Mouse (Mus musculus): ENCODE data around the gene Zfp456.
"Not testable (repeated sequence)": the region's sequence is repeated elsewhere in the genome, so short reads cannot be mapped to it uniquely, and the experiment has no call there.

Gene Zfp456

GRCm38 (mm10) chr13:67375050-67375911, at the start of gene Zfp456, which contains the start of gene Gm28041:
Gene Zfp456 (minus strand): TSS chr13:67375810.
Gene Gm28041 (minus strand): TSS chr13:67375733.
- DNase-seq (ENCODE audit: low spot score in 2 of 2), result peak; percentile 24 to 26

DNA sequence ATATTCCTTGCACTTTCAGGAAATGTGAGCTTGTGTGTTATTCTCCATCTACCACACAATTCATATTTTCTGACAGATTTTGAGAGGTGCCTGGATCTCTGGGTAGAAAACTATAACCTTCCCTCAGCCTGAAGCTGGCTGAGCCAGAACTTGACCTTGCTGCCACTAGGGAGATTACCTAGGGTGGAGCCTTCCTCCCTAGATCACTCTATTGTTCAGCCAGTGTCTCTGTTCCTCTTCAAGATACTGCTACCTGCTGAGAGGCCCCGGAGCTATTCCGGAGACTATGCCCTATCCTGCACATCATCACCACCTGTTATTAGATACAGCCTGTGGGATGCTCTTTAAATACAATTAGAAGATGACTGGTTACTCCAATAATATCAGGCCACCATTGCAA, 46.9 kb upstream of the Zfp456 start:
- DNase-seq (ENCODE audit: low spot score in 2 of 2), result not testable (repeated sequence)

DNA sequence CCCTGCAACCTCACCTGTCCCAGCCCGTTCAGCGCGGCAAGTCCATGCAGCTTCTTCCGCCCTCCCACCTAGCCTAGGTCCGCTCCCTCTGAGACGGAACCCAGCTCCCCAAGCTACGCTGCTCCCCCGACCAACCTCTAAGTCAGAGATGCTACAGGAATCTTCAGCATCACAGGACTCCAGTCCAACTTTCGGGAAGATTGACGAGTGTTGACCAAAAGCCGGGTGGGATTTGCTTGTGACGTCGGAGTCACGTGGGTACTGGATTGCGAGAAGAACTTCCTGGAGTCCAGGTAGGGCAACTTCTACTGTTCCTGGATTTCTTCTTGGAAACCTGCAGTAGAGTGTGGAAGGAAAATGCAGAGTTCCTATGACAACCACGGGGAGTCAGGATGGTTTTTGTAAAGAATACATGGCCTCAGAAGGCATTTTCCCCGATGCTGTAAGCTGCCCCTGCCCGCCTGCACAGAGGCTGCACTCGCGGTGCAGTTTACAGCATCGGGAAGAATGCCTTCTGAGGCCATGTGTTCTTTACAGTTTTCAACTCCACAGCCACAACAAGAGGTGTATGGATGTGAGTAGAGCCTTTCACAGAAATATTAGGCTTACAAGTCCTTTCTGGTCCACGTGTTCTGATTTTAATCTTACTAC, 45.7 kb upstream of the Zfp456 start, which contains the start of gene Zfp459:
Gene Zfp459, minus strand, starts transcription at position 212 of the 651 bp plus-strand sequence.
- DNase-seq (ENCODE audit: low spot score in 2 of 2), result peak; percentile 5 to 28

GRCm38 (mm10) chr13:67420558-67421206, 45.1 kb upstream of the Zfp456 start:
- no peak for DNase-seq (ENCODE audit: low spot score in 2 of 2)

DNA sequence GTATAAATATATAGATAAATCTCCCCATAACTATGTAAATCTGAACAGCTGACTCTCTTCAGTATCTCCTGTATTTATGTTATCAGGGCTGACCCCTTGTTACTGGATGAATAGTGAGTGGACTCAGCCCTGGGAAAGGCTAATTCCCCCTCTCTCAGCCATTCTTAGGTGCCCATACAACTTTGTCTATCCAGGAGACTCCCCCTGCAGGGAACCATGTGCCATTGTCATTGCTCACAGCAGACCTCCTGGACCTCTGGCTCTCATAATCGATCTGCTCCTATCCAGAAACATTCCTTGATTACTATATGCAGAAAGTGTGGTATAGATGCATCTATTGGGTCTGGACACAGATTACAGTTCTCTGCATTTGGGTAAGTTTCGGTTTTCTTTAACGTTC, 41.2 kb upstream of the Zfp456 start:
- no peak for DNase-seq (ENCODE audit: low spot score in 2 of 2)

GRCm38 (mm10) chr13:67415759-67416158, 40.1 kb upstream of the Zfp456 start:
- DNase-seq (ENCODE audit: low spot score in 2 of 2), result no peak

DNA sequence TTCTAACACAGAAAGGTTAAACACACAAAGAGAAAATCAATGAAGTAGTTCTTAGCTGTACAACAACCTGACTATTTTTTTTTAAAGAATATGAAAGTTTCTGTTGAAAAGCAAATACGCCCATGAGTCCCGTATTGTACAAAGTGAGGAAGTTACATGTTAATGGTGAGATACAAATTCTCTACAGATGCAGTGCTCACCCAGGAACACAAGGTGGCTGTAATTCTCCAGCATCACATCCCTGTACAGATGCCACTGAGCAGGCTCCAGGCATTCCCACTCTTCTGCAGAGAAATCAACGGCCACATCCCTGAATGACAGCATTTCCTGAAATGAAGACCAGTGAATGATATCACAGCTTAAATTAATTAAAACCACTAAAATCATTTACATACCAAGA, 38.0 kb upstream of the Zfp456 start:
- not testable (repeated sequence) for DNase-seq (ENCODE audit: low spot score in 2 of 2)

- peak; percentile 34 to 59 for DNase-seq (ENCODE audit: low spot score in 2 of 2)
Observed at GRCm38 (mm10) chr13:67399183-67399903, 23.7 kb upstream of the Zfp456 start, which contains the start of gene Zfp429. Gene Zfp429 (minus strand): TSS chr13:67399819.

- DNase-seq (ENCODE audit: low spot score in 2 of 2), result not testable (repeated sequence)
Observed at GRCm38 (mm10) chr13:67376255-67376654, 645 bp upstream of the Zfp456 start.

DNA sequence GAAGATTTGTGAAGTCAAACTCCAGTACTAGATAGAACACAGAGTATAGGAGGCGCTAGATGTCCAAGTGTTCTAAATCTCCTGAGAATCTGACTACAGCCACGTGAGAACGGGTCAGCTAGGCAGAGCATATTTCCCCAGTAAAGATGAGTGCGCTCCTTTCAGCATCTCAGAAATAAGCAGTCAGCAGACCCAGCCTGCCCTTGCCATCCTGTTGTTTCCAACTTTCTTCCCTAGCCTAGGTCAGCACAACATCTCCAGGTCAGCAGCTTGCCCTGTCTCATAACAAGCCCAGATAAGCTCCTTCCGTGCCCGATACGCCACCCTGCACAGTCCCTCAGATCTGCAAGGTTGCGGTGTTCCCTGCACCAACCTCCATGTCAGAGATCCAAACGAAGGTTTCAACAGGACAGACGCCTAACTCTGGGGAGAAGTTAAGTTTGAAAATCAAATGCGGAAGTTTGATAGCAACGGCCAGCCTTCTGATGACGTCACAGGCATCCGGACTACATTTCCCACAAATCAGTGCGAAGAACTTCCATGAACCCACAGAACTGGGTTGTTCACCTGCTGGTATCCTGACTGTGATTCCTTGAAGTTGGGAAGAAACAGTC, 15.4 kb downstream of the Zfp456 start, which contains the start of the genes Gm28044 and Zfp953:
Gene Gm28044, minus strand, starts transcription at position 406 of the 614 bp plus-strand sequence.
Gene Zfp953, minus strand, starts transcription at position 475 of the 614 bp plus-strand sequence.
- DNase-seq (ENCODE audit: low spot score in 2 of 2), result peak; percentile 72 to 81

DNA sequence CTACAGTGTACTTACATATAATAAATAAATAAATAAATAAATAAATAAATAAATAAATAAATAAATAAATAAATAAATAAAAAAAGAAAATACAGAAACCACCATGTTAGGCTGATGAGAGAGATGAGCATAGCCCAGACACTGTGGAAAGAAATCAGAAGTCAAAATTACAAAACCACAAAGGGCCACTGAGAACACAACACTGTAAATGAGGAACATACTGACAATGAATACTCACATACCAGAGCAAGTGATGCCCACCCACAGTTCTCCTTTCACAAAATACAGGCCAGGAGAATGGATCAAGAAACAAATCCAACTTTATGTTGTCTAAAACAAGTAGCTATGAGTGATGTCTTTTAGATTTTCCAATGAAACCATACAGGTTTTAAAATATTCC, 23.8 kb downstream of the Zfp456 start:
- no peak for DNase-seq (ENCODE audit: low spot score in 2 of 2)

DNA sequence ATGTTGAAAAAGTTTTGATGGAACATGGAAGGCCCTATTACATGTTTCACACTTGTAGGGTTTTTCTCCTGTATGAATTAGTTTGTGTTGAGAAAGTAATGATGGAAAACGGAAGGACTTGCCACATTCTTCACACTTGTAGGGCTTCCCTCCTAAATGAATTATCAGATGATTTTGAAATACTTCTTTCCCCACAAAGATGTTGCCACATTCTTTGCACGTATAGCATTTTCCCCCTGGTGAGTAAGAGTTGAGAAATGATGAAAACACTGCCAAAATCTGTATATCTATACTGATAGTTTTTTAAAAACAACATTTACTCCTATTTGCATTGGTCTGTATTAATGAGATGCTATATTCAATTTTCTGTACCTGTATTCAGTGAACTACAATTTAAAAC, 32.2 kb downstream of the Zfp456 start:
- DNase-seq (ENCODE audit: low spot score in 2 of 2), result no peak

- DNase-seq (ENCODE audit: low spot score in 2 of 2), result no peak
Observed at GRCm38 (mm10) chr13:67332877-67333276, 42.7 kb downstream of the Zfp456 start.

DNA sequence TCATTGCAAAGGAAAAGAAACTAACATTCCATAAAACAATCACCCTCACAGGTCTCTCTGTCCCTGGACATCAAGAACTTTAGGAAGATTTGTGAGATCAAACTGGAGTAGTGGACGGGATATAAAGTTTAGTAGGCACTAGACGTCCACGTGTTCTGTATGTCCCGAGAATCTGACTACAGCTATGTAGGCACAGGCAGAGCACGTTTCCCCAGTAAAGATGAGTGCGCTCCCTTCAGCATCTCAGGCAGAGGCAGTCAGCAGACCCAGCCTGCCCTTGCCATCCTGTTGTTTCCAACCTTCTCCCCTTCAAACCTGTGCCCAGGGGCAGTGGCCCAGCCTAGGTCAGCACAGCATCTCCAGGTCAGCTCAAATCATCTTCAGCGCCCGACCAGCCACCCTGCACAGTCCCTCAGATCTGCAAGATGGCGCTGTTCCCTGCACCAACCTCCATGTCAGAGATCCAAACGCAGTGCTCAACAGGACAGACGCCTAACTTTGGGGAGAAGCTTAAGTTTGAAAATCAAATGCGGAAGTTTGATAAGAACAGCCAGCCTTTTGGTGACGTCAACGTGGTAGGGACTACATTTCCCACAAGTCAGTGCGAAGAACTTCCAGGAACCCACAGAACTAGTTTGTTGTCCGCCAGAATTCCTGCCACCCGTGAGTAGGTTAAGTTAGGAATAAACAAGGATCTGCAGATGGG, 43.4 kb downstream of the Zfp456 start, which contains the start of gene Zfp595:
Gene Zfp595, minus strand, starts transcription at position 552 of the 706 bp plus-strand sequence.
- DNase-seq (ENCODE audit: low spot score in 2 of 2), result peak; percentile 61

Data from frontal cortex, postnatal 14 days (tissue).